Mouse (Mus musculus) layer of hippocampus, postnatal 36 days (tissue): ENCODE results near the gene Macrod2. TPM values are rescaled to one million over a fixed set of nuclear protein-coding genes. Genes with fewer than 3 reads are reported as not detected.

Experiments
- DNase-seq, 2 experiments: peaks; one replicate each; pipeline ENCODE4 v3.0.0; 2022
- total RNA-seq, 2 experiments: library from RNA; stranded (reverse); gene quantifications; 2 replicates each; pipeline ENCODE4 v1.2.3; 2021

Macrod2 gene
- total RNA-seq, 2 experiments from 2014 or later = 52.1 to 53.7 TPM

DNA sequence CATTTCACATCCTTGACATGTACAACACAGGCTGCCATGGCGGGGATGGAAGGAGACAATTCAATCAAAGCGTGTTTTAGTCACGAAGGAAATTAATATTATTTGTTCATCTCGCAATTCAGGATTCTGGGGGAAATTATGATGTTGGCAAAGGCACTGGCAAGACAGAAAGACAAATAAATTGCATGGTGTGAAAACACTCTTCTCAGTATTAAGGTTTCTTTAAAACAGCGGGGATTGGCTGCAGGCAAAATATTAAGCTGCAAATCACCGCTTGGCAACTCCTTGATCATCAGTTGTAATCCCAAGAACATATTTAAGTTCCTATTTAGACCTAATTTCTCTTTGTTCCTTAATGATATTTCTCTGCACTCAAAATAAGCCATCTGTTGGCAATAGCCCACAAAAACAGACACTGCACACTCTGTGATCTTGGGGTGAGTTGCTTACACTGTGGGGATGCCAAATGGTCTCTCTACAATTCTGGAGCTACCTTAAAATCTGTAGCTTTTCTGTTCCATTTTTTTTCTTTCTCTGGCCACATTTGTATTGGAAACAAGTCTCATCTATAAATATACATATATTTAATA, 1466.7 kb downstream of the Macrod2 start:
- no peak for DNase-seq

DNA sequence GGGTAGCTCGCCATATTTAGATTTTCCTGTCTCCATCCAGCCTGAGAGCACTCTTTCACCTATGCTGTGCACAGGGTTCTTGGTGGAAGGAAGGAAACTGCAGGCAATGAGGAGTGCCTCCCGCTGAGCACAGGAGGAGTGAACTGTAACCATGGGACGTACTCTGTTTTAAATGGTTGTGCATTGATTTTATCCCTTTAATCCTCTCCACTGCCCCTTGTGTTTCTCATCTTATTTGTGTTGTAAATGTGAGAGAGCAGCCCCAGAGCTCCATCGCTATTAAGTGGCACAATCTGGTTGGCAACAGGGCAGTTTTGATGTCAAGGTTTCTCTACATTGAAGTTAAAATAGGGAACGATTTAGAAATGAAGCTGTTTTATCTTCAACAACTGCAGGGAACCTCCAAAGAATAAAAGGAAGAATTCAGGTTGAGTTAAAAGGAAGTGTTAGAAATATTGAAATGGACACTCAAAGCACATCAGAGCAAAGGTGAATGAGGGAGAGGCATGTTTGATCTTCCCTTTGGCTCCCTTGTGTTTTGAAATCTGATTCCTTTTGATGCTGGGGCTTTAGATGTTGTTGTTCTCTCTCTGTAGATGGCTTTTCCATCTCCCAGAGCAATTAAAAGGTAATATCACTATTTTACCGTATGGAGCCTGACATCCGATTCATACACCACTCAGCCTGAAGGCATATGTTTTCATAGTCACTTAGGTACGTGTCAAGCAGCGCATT, 1467.6 kb downstream of the Macrod2 start:
- no peak for DNase-seq

DNA sequence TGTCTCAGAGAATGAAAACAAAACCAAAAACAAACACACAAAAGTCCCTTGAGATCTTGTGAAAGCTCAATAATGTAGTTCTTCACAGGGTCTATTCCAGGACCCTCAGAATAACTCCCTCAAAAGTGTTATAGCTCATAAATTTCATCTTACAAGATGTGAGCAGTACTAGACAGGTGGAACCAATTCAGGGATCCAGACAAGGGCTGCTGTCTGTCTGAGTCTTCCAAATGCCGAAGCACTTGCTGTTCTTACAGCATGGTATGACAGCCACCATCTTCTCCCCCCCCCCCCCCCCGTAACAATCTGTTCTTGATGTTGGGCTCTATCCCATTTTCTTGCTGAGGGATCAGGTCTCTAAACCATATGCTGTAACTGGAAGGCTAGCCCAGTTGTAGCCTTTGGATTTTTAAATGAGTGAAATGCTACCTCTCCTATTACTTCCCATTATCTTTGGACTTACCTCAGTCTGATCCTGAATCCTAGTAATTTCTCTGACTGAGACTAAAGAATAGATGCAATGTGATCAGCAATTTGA, 1468.6 kb downstream of the Macrod2 start:
- no peak for DNase-seq

DNA sequence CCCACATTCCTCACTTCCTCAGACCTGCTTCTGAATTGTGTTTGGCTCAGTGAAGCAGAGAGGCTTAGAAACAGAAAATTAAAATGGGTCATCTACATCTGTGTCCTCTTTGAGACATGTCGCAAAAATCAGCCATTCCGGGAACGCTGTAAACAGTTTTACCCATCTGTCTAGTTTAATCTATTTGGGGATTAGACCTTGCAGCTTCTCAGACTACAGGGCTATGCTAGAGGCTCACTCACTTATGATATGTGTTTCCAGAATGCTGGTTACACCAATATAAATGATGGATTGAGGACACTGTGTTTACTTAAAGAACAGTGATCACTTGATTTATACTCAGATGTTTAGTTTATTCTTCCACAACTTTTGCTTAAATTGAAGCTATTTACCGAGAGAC, 1475.8 kb downstream of the Macrod2 start:
- no peak for DNase-seq

DNA sequence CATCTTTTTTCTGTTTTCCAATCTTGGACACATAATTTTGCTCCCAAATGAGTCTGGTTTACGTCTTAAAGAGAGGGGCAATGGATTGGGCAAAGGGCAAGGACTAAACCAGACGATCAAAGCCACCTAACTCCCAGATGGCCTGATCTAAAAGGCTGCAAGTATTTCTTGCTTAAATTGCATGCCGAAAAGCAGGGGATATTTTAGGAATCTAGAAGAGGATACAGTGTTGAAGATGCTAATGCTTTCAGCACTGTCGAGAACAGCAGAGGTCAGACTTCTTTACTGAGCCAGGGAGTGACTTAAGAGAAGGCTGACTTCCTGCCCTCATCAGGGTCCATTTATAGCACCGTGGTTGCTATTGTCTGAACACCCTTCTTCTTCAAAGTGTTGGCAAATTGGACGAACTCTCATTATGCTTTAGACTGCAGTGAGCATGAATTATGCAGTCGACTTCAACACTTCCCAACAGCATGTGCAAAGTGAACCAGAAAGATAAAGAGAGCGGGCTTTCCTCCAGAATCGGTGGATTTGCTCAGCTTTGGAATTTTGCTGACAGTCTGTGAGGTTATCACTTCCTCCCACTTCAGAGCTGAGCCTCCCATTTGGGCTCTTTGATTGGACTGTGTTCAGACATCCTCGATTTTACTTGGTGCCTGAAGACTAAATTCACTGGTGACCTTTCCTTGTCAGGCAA, 1481.2 kb downstream of the Macrod2 start:
- peak in 1 of 2 experiments; percentile 39 for DNase-seq

DNA sequence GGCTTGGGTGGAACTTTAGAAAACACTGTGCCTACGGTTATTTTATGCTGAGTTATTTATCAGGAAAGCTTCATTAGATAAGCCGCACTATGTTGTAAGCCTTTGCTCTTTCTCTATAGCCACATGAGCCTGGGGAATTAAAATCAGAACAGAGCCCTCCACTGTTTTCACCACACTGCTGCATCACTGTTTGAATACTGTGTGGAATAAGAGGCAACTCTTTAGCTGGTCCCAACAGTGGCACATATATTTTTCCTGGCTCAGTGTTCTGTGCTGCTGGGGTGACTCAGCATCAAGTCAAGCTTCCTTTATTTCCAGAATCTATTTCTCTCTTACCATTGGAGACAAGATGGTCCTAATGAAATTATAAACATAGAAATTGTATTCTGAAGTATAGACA, 1481.8 kb downstream of the Macrod2 start:
- no peak for DNase-seq

DNA sequence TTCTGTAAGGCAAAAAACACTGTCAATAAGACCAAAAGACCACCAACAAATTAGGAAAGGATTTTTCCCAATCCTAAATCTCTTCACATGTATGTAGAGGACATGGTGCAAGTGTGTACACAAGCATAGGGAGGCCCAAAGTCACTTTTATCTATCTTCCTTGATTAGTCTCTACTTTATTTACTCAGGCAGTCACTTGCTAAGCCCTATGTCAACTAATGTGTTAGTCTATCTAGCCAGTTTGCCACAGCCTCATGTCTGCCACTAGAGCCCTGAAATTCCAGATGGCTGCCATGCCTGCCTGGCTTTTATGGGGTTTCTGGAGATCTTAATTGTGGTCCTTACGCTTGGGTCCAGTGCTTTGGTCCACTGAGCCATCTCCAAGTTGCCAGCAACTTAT, 1483.4 kb downstream of the Macrod2 start:
- DNase-seq = no peak

DNA sequence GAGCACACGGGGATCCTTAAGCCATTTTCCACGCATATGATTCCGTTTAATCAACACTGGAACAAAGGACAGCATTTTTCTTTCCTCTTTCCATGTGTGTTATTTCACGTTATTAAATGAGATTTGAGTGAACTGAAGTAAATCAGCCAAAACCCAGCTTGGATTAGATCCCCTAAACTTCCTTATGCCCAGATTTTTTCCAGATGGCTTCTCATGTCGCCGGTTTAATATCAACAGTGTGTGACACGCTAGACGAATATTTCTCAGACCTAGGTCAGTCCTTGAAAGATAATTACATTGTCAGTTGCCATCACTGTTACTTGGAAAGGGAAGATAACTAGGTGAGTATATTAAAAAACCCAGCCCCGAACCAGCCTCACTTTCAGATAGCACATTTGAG, 1484.6 kb downstream of the Macrod2 start:
- no peak for DNase-seq

DNA sequence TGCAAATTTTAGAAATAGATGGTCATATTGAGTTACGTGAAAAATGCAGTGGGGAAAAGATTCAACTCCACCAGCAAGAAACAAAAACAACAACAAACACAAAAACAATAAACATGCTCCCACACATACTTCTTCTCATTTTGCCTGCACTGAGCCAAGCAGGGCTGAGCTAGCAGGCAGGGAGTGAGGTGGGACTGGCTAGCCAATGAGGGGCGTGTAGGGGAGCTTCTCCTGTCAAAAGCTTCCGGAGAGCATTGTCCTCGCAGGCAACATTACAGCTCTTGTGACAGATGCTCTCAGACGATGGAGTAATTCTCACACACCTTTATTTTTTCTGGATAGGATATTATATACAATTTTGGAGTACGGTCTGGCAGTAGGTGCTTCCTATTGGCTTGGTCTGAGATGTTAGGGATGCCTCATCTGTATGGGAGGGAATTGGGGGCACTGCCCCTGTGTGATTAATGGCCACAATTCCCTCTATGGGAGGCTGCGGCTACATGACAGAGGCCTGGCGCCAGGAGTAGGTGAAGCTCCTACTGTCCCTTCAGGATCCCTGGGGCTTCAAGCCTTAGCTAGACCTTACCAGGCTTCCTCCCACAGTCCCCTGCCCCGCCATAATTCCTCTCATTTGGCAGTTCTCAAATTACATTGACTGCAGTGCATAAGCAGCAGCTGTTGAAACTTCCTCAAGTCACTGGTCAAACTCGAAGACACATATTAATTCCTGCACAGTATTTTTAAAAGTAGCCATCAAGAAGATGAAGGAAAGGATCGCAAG, 1491.8 kb downstream of the Macrod2 start:
- DNase-seq = no peak

DNA sequence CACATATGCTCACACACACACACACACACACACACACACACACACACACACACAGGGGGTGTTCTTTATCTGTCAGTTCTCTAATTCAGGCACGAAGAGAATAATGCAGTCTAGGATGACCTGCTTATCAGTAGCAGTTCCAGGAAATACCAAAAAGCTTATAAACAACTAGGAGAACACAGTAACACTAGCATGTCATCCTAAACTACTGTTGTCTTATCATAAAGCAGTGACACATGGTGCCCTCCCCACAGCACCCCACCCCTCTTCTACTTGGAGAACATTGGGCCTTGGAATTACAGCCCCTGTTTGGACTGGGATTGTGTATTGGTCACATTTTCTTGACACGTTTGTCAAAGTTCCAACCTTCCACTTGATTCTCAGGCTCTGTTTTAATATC, 1494.4 kb downstream of the Macrod2 start:
- DNase-seq = no peak

DNA sequence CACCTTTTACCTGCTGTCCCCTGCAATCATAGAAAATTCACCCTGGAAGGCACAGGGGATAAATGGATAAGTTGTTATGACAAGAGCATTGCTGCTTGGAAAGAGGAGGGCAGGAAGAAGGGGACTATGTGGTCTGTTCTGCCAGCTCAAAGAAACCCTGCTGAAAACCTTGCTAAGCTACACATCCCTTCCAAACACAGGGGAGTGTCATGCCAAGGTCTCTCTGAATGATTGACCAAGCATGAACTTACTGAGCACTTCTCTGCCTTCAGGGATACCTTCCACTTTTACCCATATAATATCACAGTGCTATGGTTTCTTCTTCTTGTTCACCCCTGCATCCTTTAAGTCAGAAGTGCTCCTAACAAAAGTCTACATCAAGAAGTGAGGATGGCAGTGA, 1502.8 kb downstream of the Macrod2 start:
- DNase-seq = no peak

DNA sequence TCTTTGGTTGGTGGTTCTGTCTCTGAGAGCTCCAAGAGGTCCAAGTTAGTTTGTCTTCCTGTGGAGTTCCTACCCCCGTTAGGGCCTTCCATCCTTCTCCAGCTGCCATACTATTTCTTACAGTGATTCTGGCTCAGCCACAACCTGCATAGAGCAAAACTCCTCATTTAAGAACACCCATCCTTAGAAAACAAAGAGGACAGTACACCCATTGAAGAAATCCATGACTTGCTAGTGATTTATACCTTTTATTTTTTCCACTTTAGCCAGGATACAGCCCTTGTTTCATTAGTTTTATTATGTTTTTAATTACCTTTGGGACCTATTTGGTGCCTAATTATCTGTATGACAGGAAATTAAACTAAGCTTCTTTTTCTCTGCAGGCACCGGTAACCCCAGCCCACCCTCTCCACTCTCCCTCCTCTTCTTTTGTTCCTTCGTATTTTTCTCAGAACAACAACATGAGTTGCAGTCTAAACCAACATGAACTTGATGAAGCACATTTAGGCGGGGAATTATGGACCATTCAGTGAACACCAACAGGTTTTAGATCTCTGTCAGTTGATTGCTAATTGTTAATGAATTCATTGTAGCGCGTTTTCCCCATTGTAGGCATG, 1516.8 kb downstream of the Macrod2 start:
- DNase-seq = no peak

DNA sequence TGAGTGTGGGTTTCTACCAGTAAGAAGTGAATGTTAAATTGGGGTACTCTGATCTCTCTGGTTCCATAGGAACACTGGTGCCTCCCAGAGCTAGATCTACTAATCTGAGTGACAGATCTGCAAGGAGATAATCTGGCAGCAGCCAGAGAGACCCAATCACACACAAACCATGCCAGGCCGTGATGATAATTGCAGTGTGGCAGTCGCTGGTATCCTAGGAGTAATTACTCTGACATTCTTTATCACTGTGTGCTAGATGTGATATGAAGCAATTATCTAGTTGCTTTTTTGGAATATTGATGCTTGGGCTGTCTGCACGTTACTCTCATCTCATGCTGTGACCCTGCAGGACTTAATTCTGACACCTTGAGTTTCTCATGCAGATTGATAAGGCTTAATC, 1518.4 kb downstream of the Macrod2 start:
- DNase-seq = no peak

DNA sequence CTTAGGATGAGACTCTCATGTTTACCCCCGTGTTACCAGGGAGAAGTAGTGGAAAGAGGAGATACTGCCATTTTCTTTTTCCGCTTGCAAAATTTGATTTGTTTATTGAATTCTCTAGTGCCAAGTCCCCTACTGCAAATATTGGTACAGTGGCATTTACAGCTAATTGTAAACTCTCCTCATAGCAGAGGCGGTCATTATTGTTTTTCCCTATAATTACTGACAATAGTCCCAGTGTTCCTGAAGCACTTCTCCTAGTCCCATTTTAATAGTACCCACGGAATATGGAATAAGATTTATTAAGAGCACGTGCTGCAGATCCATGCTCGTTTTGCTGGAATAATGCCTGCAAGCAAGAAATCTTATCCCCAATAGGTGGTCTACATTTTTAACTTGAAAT, 1518.8 kb downstream of the Macrod2 start:
- DNase-seq = no peak

DNA sequence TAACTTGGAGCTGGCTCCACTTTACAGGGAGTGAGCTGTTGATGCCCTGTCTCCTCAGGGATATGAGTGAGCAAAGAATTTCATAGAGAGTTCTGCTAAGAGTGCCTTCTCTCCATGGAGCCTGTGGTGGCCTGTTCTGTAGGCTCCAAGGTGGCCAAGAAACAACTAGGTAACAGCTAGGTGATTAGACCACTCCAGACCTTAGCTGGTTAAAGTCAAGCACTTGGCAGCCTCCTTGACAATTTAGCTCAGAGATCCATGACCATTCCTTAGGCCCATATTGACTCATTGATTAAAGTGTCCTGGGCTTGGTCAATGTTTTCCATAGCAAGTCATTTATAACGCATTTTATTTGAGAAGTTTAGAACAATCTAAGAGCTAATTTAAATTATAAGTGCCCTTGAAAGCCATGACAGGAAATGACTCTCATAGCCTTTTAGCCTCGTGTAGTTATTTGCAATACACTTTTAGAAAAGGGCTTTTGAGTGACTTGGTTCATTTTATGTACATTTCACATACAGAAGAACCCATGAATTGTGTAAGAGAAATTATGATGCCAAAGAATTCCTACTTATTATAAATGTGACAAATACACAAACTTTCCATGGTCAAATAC, 1525.4 kb downstream of the Macrod2 start:
- DNase-seq = no peak

DNA sequence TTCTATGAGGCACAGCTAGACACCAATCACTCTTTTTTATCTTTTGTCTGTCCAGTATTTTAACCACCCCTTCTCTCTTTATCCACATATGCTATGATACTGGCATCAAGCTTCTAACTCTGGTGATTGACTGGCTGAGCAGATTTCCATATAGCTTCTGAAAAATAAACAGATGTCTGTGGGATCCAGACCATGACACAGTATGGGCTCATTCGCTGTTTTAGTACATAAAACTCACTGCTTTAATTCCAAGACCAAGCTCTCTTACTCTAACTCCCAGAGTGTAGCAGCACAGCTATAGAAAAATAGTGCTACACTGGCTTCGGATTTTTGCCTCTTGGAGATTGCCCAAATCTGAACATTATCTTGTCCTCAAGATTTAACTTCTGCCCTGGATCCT, 1540.0 kb downstream of the Macrod2 start:
- no peak for DNase-seq

DNA sequence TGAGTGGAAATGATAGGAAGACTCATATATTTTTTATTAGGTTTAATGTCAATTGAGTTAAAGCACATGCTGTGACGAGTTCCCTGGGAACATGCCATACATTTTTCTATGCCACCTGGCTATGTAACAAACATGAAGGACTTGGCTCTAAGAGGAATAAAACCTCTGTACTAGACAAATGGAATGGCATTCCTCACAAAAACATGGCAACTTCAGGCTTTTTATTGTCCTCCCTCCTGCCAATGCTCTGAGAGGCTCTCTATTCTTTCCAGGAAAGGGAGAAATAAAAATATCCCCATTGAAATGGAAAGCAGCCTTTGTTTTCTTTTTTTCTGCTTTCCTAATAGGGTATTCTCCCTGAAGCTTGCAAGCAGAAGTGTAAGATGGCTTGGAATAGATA, 1559.7 kb downstream of the Macrod2 start:
- no peak for DNase-seq

DNA sequence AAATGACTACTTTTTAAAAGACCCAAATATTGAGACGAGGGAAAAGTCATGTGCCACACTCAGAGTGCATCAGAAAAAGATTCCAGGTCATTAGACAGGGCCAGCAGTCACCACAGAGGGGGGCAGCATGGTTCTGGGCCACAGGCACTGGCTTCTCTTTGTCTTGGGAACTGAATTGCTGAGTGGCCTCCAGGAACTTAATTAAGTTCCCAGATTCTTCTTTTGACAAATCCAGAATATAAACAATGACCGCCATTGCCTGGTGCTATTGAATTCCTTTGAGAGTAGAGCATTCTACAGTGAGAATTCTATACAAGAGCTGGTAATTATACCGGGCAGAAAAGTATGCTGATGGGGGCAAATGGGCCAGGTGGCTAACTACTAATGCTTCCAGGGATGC, 1560.1 kb downstream of the Macrod2 start:
- DNase-seq = no peak

DNA sequence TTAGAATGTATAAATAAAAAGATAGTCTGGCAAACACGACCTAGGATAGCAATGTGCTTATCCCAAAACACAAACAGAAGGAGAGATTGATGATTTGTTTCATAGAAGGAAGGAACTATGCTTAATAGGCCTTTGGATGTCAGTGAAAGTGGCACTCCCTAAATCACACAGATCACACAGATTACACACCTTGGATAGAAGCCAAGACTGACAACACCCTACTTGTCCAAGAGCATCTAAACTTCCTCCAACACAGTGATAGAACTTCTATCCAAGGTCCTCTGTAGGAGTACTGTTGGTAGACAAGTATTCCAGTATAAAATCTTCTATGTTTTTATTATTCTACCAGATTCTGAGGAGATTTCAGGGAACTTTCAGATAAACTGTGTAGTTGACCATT, 1567.8 kb downstream of the Macrod2 start:
- DNase-seq = no peak

DNA sequence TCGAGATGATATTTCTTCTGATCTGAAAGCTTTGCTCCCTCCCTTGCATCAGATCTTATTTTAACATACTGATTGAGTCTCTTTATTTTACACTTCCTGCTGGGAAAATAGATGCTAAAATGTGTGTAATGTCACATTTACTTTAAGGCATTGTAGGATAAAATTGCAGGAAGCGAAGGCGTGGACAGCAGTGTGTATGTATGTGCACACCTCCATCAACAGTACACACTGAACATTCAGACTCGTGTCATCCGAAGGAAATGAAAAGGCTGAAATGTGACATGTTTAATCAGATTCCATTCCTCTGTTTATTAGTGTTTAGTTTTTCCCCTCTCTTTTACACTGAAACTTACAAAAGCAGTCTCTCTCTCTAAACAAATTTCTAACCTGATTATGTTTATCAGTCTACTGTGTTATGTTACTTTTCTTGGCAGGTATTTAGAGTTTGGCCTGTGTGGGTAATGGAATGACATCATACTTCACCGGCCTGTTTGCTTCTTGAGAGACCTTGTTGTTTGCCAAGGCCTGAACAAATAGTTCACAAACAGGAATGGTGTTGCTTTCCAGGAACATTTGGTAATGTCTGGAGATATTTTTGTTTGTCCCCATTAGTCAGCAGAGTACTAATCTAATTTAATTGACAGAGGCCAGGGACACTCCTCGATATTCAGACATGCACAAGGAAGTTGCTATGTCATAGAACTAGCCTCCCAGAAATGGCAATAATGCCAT, 1588.7 kb downstream of the Macrod2 start:
- DNase-seq = no peak

DNA sequence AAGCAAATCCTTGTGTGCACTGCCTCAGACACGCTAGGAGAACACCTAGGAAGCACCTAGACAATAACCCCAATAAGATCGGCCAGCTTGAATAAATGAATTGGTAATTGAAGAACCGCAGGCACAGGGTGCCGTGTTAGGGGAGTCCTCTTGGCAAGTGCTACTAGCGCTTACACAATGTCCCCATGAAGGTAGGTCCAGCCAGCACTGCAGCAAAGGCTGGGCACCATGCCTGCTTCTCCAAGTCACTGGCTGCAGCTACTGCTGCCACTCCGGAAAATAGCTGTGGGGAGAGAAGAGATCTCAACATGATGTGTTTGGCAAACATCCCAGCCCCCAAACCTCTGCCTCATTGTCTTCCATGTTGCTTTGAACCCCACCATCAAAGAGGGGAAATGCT, 1603.8 kb downstream of the Macrod2 start:
- peak; percentile 14 to 15 for DNase-seq
